Mouse (Mus musculus) mouse trophoblast stem cell (cell line): ENCODE data around the gene Scarf2.

Source experiments
- in situ Hi-C, 2 experiments: fragments of 300-500 bp; cut with MseI, MboI; formaldehyde crosslinking; loops; 2 replicates in 1 of 2; 3 replicates in 1 of 2; pipeline ENCODE4 v1.15.1; 2025

Gene Scarf2

GRCm38 (mm10) chr16:17798321-17799180 lies 1.5 kb downstream of the Scarf2 start:
- in situ Hi-C loops: no loop called here

GRCm38 (mm10) chr16:17799584-17799983 lies 2.5 kb downstream of the Scarf2 start:
- in situ Hi-C loops: no loop called here

GRCm38 (mm10) chr16:17801777-17802455 lies 4.8 kb downstream of the Scarf2 start:
- in situ Hi-C loops: no loop called here

GRCm38 (mm10) chr16:17802456-17802838 lies 5.4 kb downstream of the Scarf2 start:
- in situ Hi-C loops: no loop called here

GRCm38 (mm10) chr16:17802839-17803674 lies 6.0 kb downstream of the Scarf2 start:
- in situ Hi-C loops: no loop called here

GRCm38 (mm10) chr16:17803675-17804448 lies 6.8 kb downstream of the Scarf2 start:
- in situ Hi-C loops: no loop called here

GRCm38 (mm10) chr16:17804449-17804912 lies 7.4 kb downstream of the Scarf2 start:
- in situ Hi-C loops: no loop called here

GRCm38 (mm10) chr16:17804982-17805381 lies 7.9 kb downstream of the Scarf2 start:
- in situ Hi-C loops: loop anchor here in 1 of 2 experiments (5.0 kb wide), 1 partner anchor 68 kb away; no protein-coding TSS in a partner anchor

- in situ Hi-C loops: loop anchor here in 1 of 2 experiments (5.0 kb wide), 1 partner anchor 69 kb away; no protein-coding TSS in a partner anchor
Measured at GRCm38 (mm10) chr16:17806581-17807191, 9.6 kb downstream of the Scarf2 start.

- in situ Hi-C loops: loop anchor here in 1 of 2 experiments (5.0 kb wide), 1 partner anchor 70 kb away; no protein-coding TSS in a partner anchor
Measured at GRCm38 (mm10) chr16:17807192-17808009, 10.3 kb downstream of the Scarf2 start.

GRCm38 (mm10) chr16:17809125-17809524 lies 12.0 kb downstream of the Scarf2 start:
- in situ Hi-C loops: loop anchor here in 1 of 2 experiments (5.0 kb wide), 1 partner anchor 72 kb away; no protein-coding TSS in a partner anchor

- in situ Hi-C loops: loop anchor here (5.0 to 10.0 kb wide), 2 partner anchors 72 to 75 kb away; partner anchors contain the start of gene Med15 (in 1 of the 2)
Measured at GRCm38 (mm10) chr16:17809711-17810110, 12.6 kb downstream of the Scarf2 start.

- in situ Hi-C loops: loop anchor here in 1 of 2 experiments (10.0 kb wide), 1 partner anchor 77 kb away; the partner anchor contains the start of gene Med15
Measured at GRCm38 (mm10) chr16:17812120-17812519, 15.0 kb downstream of the Scarf2 start.

GRCm38 (mm10) chr16:17813173-17813572 lies 16.1 kb downstream of the Scarf2 start:
- in situ Hi-C loops: loop anchor here in 1 of 2 experiments (10.0 kb wide), 1 partner anchor 78 kb away; the partner anchor contains the start of gene Med15

- in situ Hi-C loops: loop anchor here in 1 of 2 experiments (10.0 kb wide), 1 partner anchor 81 kb away; the partner anchor contains the start of gene Med15
Measured at GRCm38 (mm10) chr16:17815411-17816402, 18.6 kb downstream of the Scarf2 start.

- in situ Hi-C loops: loop anchor here in 1 of 2 experiments (10.0 kb wide), 1 partner anchor 82 kb away; the partner anchor contains the start of gene Med15
Measured at GRCm38 (mm10) chr16:17816528-17816927, 19.4 kb downstream of the Scarf2 start.

GRCm38 (mm10) chr16:17826500-17826899 lies 29.4 kb downstream of the Scarf2 start:
- in situ Hi-C loops: no loop called here
